Mouse (Mus musculus) neural tube, embryonic 15.5 days (tissue): ENCODE data around the gene Itpr2. TPM values are rescaled to one million over a fixed set of nuclear protein-coding genes. Genes with fewer than 3 reads are reported as not detected.
A peak's percentile ranks its signal among the peaks of the same experiment; 100 is the strongest.

Experiments used
- ATAC-seq: fragments of 200-750 bp; cut with Nextera tagmentation; 2 replicates; pipeline ENCODE4 v1.8.0; 2017; ENCODE audit warnings: mild to moderate bottlenecking, moderate TSS enrichment, moderate library complexity; ENCODE audit not compliant: low FRiP score
- H3K27ac ChIP-seq: fragments of 300-500 bp; sonication (generic); replicated peaks from 2 replicates; pipeline ENCODE4 v1.5.1; 2015; ENCODE audit warnings: mild to moderate bottlenecking, inconsistent platforms
- H3K27me3 ChIP-seq: fragments of 300-500 bp; sonication (generic); replicated peaks from 2 replicates; pipeline ENCODE4 v1.6.1; 2015; ENCODE audit warnings: inconsistent platforms
- H3K36me3 ChIP-seq: fragments of 300-500 bp; sonication (generic); 2 replicates; pipeline ENCODE4 v1.6.1; 2015; ENCODE audit warnings: inconsistent platforms
- H3K4me1 ChIP-seq: fragments of 300-500 bp; sonication (generic); 2 replicates; pipeline ENCODE4 v1.6.1; 2015; ENCODE audit warnings: inconsistent platforms
- H3K4me2 ChIP-seq: fragments of 300-500 bp; sonication (generic); 2 replicates; pipeline ENCODE4 v1.6.1; 2015; ENCODE audit warnings: inconsistent platforms, mild to moderate bottlenecking, moderate library complexity
- H3K4me3 ChIP-seq: fragments of 300-500 bp; sonication (generic); replicated peaks from 2 replicates; pipeline ENCODE4 v1.5.1; 2015; ENCODE audit warnings: mild to moderate bottlenecking, inconsistent platforms
- H3K9ac ChIP-seq: fragments of 300-500 bp; sonication (generic); replicated peaks from 2 replicates; pipeline ENCODE4 v1.6.1; 2015; ENCODE audit warnings: mild to moderate bottlenecking, inconsistent platforms
- H3K9me3 ChIP-seq: fragments of 300-500 bp; sonication (generic); replicated peaks from 2 replicates; pipeline ENCODE4 v1.6.1; 2016; ENCODE audit warnings: inconsistent platforms
- WGBS: fragments of 180-500 bp; shearing (Covaris S2); methylation state at CpG from one replicate; pipeline ENCODE4 v1.1.7; 2015; ENCODE audit warnings: mixed read lengths; 5-methylcytosine and 5-hydroxymethylcytosine counted together
- polyA plus RNA-seq: library from polyadenylated mRNA; unstranded; fragments of >200 nt; fragmentation: Nextera tagmentation; extraction: Ambion mirVana; gene quantifications from 2 replicates; pipeline ENCODE4 v1.2.1, GENCODE M21; 2015

The Itpr2 gene
- polyA plus RNA-seq, 1 experiment from 2014 or later, result 9.0 TPM

GRCm38 (mm10) chr6:146464014-146464644, 37.9 kb downstream of the Itpr2 start:
- Histone ChIP-seq H3K27ac (no peak overlapping the region), H3K4me1 (no peaks in the 10 kb centered on the region), H3K36me3 (no peaks in the 10 kb centered on the region), H3K4me2 (no peak overlapping the region), H3K9ac (no peak overlapping the region), H3K27me3 (no peaks in the 10 kb centered on the region), H3K4me3 (no peak overlapping the region), H3K9me3 (no peaks in the 10 kb centered on the region)
- no peak for ATAC-seq
- WGBS, result 88% methylated on average over 8 of the region's 8 CpGs

GRCm38 (mm10) chr6:146460936-146461335, 41.1 kb downstream of the Itpr2 start:
- Histone ChIP-seq H3K27ac (no peak overlapping the region), H3K4me3 (no peak overlapping the region), H3K4me2 (no peak overlapping the region), H3K4me1 (no peaks in the 10 kb centered on the region), H3K9ac (no peak overlapping the region), H3K9me3 (no peaks in the 10 kb centered on the region), H3K36me3 (no peaks in the 10 kb centered on the region), H3K27me3 (no peaks in the 10 kb centered on the region)
- WGBS, result 71% methylated on average over 8 of the region's 8 CpGs
- ATAC-seq, result no peak

- 22% methylated on average over 5 of the region's 5 CpGs for WGBS
- no peak overlapping the region for H3K4me3 ChIP-seq
- H3K27ac ChIP-seq, result no peak overlapping the region
- no peaks in the 10 kb centered on the region for H3K36me3 ChIP-seq
- ATAC-seq, result no peak
- no peak overlapping the region for H3K9ac ChIP-seq
- H3K9me3 ChIP-seq, result no peaks in the 10 kb centered on the region
- no peak overlapping the region for H3K4me2 ChIP-seq
- no peaks in the 10 kb centered on the region for H3K4me1 ChIP-seq
- no peaks in the 10 kb centered on the region for H3K27me3 ChIP-seq
Measured at GRCm38 (mm10) chr6:146458436-146458835, 43.6 kb downstream of the Itpr2 start.

GRCm38 (mm10) chr6:146456741-146457140, 45.3 kb downstream of the Itpr2 start:
- WGBS, result 87% methylated on average over 5 of the region's 5 CpGs
- H3K4me2 ChIP-seq, result no peak overlapping the region
- no peaks in the 10 kb centered on the region for H3K27me3 ChIP-seq
- no peak overlapping the region for H3K9ac ChIP-seq
- H3K27ac ChIP-seq, result no peak overlapping the region
- H3K9me3 ChIP-seq, result no peaks in the 10 kb centered on the region
- H3K4me1 ChIP-seq, result no peaks in the 10 kb centered on the region
- H3K4me3 ChIP-seq, result no peak overlapping the region
- no peaks in the 10 kb centered on the region for H3K36me3 ChIP-seq
- ATAC-seq, result no peak

GRCm38 (mm10) chr6:146454520-146455511, 47.2 kb downstream of the Itpr2 start:
- Histone ChIP-seq H3K9ac (no peak overlapping the region), H3K9me3 (no peaks in the 10 kb centered on the region), H3K4me2 (no peak overlapping the region), H3K27me3 (no peaks in the 10 kb centered on the region), H3K4me1 (no peaks in the 10 kb centered on the region), H3K36me3 (no peaks in the 10 kb centered on the region), H3K4me3 (no peak overlapping the region), H3K27ac (no peak overlapping the region)
- 86% methylated on average over 10 of the region's 10 CpGs for WGBS
- ATAC-seq, result no peak

GRCm38 (mm10) chr6:146452474-146452873, 49.5 kb downstream of the Itpr2 start:
- Histone ChIP-seq H3K36me3 (no peaks in the 10 kb centered on the region), H3K9ac (no peak overlapping the region), H3K9me3 (no peaks in the 10 kb centered on the region), H3K4me3 (no peak overlapping the region), H3K27me3 (no peaks in the 10 kb centered on the region), H3K4me2 (no peak overlapping the region), H3K27ac (no peak overlapping the region), H3K4me1 (no peaks in the 10 kb centered on the region)
- ATAC-seq, result no peak
- 88% methylated on average over 16 of the region's 16 CpGs for WGBS

- WGBS, result 84% methylated on average over 11 of the region's 11 CpGs
- Histone ChIP-seq H3K9ac (no peak overlapping the region), H3K27me3 (no peaks in the 10 kb centered on the region), H3K4me2 (no peak overlapping the region), H3K4me3 (no peak overlapping the region), H3K4me1 (no peaks in the 10 kb centered on the region), H3K36me3 (no peaks in the 10 kb centered on the region), H3K9me3 (no peaks in the 10 kb centered on the region), H3K27ac (no peak overlapping the region)
- ATAC-seq, result peak; percentile 66; the same call in 1 of the 2 replicates
Measured at GRCm38 (mm10) chr6:146446032-146446704, 55.9 kb downstream of the Itpr2 start.

- no peak overlapping the region for H3K9ac ChIP-seq
- no peak overlapping the region for H3K4me3 ChIP-seq
- ATAC-seq, result no peak
- H3K27ac ChIP-seq, result no peak overlapping the region
- H3K4me1 ChIP-seq, result peaks cover 17% of the 10 kb centered on the region
- H3K9me3 ChIP-seq, result no peaks in the 10 kb centered on the region
- no peaks in the 10 kb centered on the region for H3K27me3 ChIP-seq
- H3K4me2 ChIP-seq, result no peak overlapping the region
- WGBS, result 57% methylated on average over 2 of the region's 2 CpGs
- no peaks in the 10 kb centered on the region for H3K36me3 ChIP-seq
Measured at GRCm38 (mm10) chr6:146439826-146440225, 62.2 kb downstream of the Itpr2 start.

GRCm38 (mm10) chr6:146439071-146439818, 62.8 kb downstream of the Itpr2 start:
- Histone ChIP-seq H3K27me3 (no peaks in the 10 kb centered on the region), H3K4me1 (peaks cover 17% of the 10 kb centered on the region), H3K27ac (no peak overlapping the region), H3K4me3 (no peak overlapping the region), H3K9me3 (no peaks in the 10 kb centered on the region), H3K9ac (no peak overlapping the region), H3K4me2 (no peak overlapping the region), H3K36me3 (no peaks in the 10 kb centered on the region)
- 74% methylated on average over 10 of the region's 10 CpGs for WGBS
- ATAC-seq, result no peak

- H3K27me3 ChIP-seq, result no peaks in the 10 kb centered on the region
- H3K4me1 ChIP-seq, result peaks cover 17% of the 10 kb centered on the region
- H3K4me2 ChIP-seq, result no peak overlapping the region
- no peak overlapping the region for H3K9ac ChIP-seq
- H3K4me3 ChIP-seq, result no peak overlapping the region
- 82% methylated on average over 7 of the region's 7 CpGs for WGBS
- ATAC-seq, result no peak
- H3K9me3 ChIP-seq, result no peaks in the 10 kb centered on the region
- H3K27ac ChIP-seq, result no peak overlapping the region
- H3K36me3 ChIP-seq, result no peaks in the 10 kb centered on the region
Measured at GRCm38 (mm10) chr6:146438057-146438456, 64.0 kb downstream of the Itpr2 start.

GRCm38 (mm10) chr6:146436916-146437496, 65.0 kb downstream of the Itpr2 start:
- no peaks in the 10 kb centered on the region for H3K36me3 ChIP-seq
- H3K9ac ChIP-seq, result no peak overlapping the region
- H3K4me3 ChIP-seq, result no peak overlapping the region
- ATAC-seq, result no peak
- H3K9me3 ChIP-seq, result no peaks in the 10 kb centered on the region
- 40% methylated on average over 12 of the region's 12 CpGs for WGBS
- no peaks in the 10 kb centered on the region for H3K27me3 ChIP-seq
- no peak overlapping the region for H3K27ac ChIP-seq
- H3K4me1 ChIP-seq, result peaks cover 17% of the 10 kb centered on the region
- H3K4me2 ChIP-seq, result no peak overlapping the region
